Mouse (Mus musculus): ENCODE results near the gene Ehmt1.

DNA sequence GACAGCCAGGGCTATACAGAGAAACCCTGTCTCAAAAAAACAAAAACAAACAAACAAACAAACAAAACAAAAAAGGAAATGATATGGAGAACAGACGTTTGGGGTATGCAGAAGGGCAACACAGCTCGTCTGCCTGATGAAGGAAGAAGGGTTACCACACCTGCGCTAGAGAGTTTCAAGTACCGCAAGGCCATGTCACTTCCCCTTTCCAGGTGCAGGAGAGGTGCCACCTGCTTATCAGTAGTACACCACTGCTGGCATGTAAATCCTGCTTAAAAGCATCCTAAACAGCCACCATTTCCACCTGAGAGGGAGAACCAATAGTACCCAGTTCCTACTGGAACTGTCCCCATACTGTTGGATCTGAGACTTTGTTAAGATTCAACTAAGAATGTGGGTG, 113.8 kb downstream of the Ehmt1 start:
- TF ChIP-seq CTCF (IDR thresholded peaks at IDR 0.05; ENCODE audit: low read depth, low read length) (no peak), POLR2A (IDR thresholded peaks at IDR 0.05; ENCODE audit: borderline replicate concordance, low read depth, low read length) (no peak)
